Mouse (Mus musculus): Measurements from ENCODE around the gene Ier5. TPM values are rescaled to one million over a fixed set of nuclear protein-coding genes. Genes with fewer than 3 reads are reported as not detected.
A peak's percentile ranks its signal among the peaks of the same experiment; 100 is the strongest.

The Ier5 gene
- total and polyA plus RNA-seq, 3 experiments, result 7.2 to 7.4 TPM; not detected in 1

DNA sequence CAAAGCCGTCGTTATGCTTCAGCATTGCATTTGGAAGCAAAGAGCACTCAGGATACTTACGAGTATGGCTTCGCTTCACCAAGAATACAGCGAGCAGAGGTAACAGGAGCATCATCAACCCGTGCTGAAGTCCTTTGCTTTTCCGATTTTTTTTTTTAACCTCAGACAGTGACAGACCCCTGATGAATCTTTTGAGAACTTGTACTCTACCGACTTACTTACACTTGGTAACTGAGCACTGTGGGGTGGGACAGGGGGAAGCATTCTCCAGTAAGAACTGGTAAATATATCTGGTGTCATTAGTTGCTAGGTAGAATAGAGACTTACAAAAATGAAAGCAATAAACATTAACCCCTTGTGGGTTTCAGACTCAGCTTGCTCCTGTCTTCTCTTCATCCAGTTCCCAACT, 47.1 kb upstream of the Ier5 start, which contains the start of gene Mr1:
TSS of gene Mr1 (minus strand) at position 243 of the 409 bp plus-strand sequence.
- Histone ChIP-seq H3K79me2 (ENCODE audit: control insufficient read depth, insufficient read depth, low read length, poor library complexity) (no peaks in the 10 kb centered on the region), H3K27ac (ENCODE audit: control insufficient read depth, low read depth, low read length) (peak within 1 kb of the TSS; percentile 60), H3K9ac (ENCODE audit: control insufficient read depth, low read depth, low read length, poor library complexity, severe bottlenecking) (peak within 1 kb of the TSS; percentile 55), H3K4me3 (ENCODE audit: control insufficient read depth in 1 of 2, insufficient read depth in 1 of 2, low read depth in 2 of 2, low read length in 2 of 2) (peak within 1 kb of the TSS; percentile 81), H3K36me3 (ENCODE audit: control insufficient read depth in 1 of 2, insufficient read depth in 2 of 2, low read length in 2 of 2) (peaks cover 0 to 3% of the 10 kb centered on the region in 2 experiments; a peak in 2 of 4 replicates), H3K9me3 (replicated peaks; ENCODE audit: insufficient read depth, low read length) (no peaks in the 10 kb centered on the region), H3K27me3 (ENCODE audit: control insufficient read depth in 1 of 2, insufficient read depth in 2 of 2, low read length in 2 of 2) (no peaks in the 10 kb centered on the region), H3K4me1 (ENCODE audit: control insufficient read depth in 1 of 2, insufficient read depth in 2 of 2, low read length in 2 of 2) (peaks cover 0 to 4% of the 10 kb centered on the region in 2 experiments; a peak in 2 of 4 replicates)
- peak; percentile 93 for DNase-seq (ENCODE audit: low read depth, low spot score)
- TF ChIP-seq RAD21 (IDR thresholded peaks at IDR 0.05; ENCODE audit: low read depth, low read length) (no peak), JUND (IDR thresholded peaks at IDR 0.05; ENCODE audit: low read depth, low read length) (no peak), TAL1 (IDR thresholded peaks at IDR 0.05; ENCODE audit: low read length) (no peak), ELF1 (IDR thresholded peaks at IDR 0.05; ENCODE audit: low read depth, low read length) (no peak), RCOR1 (IDR thresholded peaks at IDR 0.05; ENCODE audit: low read depth, low read length) (no peak), UBTF (IDR thresholded peaks at IDR 0.05; ENCODE audit: borderline replicate concordance, insufficient read depth, low read depth, low read length) (no peak), ZC3H11A (IDR thresholded peaks at IDR 0.05; ENCODE audit: low read depth, low read length) (no peak), SMC3 (IDR thresholded peaks at IDR 0.05; ENCODE audit: low read depth, low read length) (no peak), MXI1 (IDR thresholded peaks at IDR 0.05; ENCODE audit: low read depth, low read length) (0 out of 2 replicates have a peak, but pooled peaks have one; percentile 24), ZKSCAN1 (IDR thresholded peaks at IDR 0.05; ENCODE audit: low read depth, low read length) (no peak), MYC (IDR thresholded peaks at IDR 0.05; ENCODE audit: low read depth, low read length) (no peak), POLR2AphosphoS5 (IDR thresholded peaks at IDR 0.05; ENCODE audit: borderline replicate concordance, low read depth, low read length) (no peak), KAT2A (conservative IDR thresholded peaks at IDR 0.05; ENCODE audit: low read depth, low read length) (no peak), SIN3A (IDR thresholded peaks at IDR 0.05; ENCODE audit: low read length) (peak; percentile 82), ZNF384 (IDR thresholded peaks at IDR 0.05; ENCODE audit: low read depth, low read length) (peak; percentile 66), TCF12 (IDR thresholded peaks at IDR 0.05; ENCODE audit: low read depth, low read length) (no peak), POLR2A (IDR thresholded peaks at IDR 0.05; ENCODE audit: control insufficient read depth in 1 of 2, insufficient read depth in 1 of 2, low read depth in 1 of 2, low read length in 2 of 2, poor library complexity in 1 of 2) (no peak), GATA1 (IDR thresholded peaks at IDR 0.05; ENCODE audit: low read depth, low read length) (no peak), CTCF (IDR thresholded peaks at IDR 0.05 in 2 of 3, conservative IDR thresholded peaks at IDR 0.05 in 1 of 3; ENCODE audit: control insufficient read depth in 1 of 3, insufficient read depth in 1 of 3, low read depth in 2 of 3, low read length in 3 of 3, poor library complexity in 1 of 3, severe bottlenecking in 1 of 3) (no peak), MEF2A (IDR thresholded peaks at IDR 0.05; ENCODE audit: extremely low read depth, insufficient replicate concordance, low read depth, low read length, poor library complexity, severe bottlenecking) (no peak), HCFC1 (IDR thresholded peaks at IDR 0.05; ENCODE audit: low read depth, low read length) (0 out of 2 replicates have a peak, but pooled peaks have one; percentile 32), TBP (IDR thresholded peaks at IDR 0.05; ENCODE audit: low read depth, low read length) (peak; percentile 44), BHLHE40 (IDR thresholded peaks at IDR 0.05; ENCODE audit: borderline replicate concordance, low read depth, low read length) (0 out of 2 replicates have a peak, but pooled peaks have one; percentile 23), USF2 (IDR thresholded peaks at IDR 0.05; ENCODE audit: borderline replicate concordance in 1 of 2, insufficient read depth in 1 of 2, low read depth in 1 of 2, low read length in 2 of 2) (no peak), USF1 (IDR thresholded peaks at IDR 0.05; ENCODE audit: low read depth, low read length) (no peak), POLR2AphosphoS2 (IDR thresholded peaks at IDR 0.05; ENCODE audit: low read length) (no peak), EP300 (IDR thresholded peaks at IDR 0.05; ENCODE audit: low read depth in 1 of 2, low read length in 2 of 2) (no peak), E2F4 (IDR thresholded peaks at IDR 0.05; ENCODE audit: borderline replicate concordance, low read depth, low read length) (no peak), ZMIZ1 (IDR thresholded peaks at IDR 0.05; ENCODE audit: low read depth, low read length) (no peak), CHD2 (IDR thresholded peaks at IDR 0.05; ENCODE audit: low read length) (peak; percentile 94), CHD1 (IDR thresholded peaks at IDR 0.05; ENCODE audit: low read depth, low read length) (no peak), MAZ (IDR thresholded peaks at IDR 0.05; ENCODE audit: low read depth, low read length) (no peak), MAX (IDR thresholded peaks at IDR 0.05; ENCODE audit: low read length) (no peak), MYB (IDR thresholded peaks at IDR 0.05; ENCODE audit: low read depth, low read length) (no peak), MAFK (IDR thresholded peaks at IDR 0.05; ENCODE audit: borderline replicate concordance, low read depth, low read length) (no peak), GABPA (IDR thresholded peaks at IDR 0.05; ENCODE audit: low read depth, low read length) (no peak), NRF1 (IDR thresholded peaks at IDR 0.05; ENCODE audit: insufficient read depth, low read depth, low read length, poor library complexity, severe bottlenecking) (no peak), NELFE (IDR thresholded peaks at IDR 0.05; ENCODE audit: low read depth, low read length) (no peak)

Data from MEL (cell line).